Mouse (Mus musculus) T-helper 2 cell (primary cell): ENCODE data around the gene Nrp2.

Source experiments
- in situ Hi-C: fragments of 300-600 bp; cut with MboI, MseI; formaldehyde crosslinking; loops from one replicate; pipeline ENCODE4 v1.15.1; 2025; ENCODE audit warnings: high pct_unique_total_duplicates

The Nrp2 gene

DNA sequence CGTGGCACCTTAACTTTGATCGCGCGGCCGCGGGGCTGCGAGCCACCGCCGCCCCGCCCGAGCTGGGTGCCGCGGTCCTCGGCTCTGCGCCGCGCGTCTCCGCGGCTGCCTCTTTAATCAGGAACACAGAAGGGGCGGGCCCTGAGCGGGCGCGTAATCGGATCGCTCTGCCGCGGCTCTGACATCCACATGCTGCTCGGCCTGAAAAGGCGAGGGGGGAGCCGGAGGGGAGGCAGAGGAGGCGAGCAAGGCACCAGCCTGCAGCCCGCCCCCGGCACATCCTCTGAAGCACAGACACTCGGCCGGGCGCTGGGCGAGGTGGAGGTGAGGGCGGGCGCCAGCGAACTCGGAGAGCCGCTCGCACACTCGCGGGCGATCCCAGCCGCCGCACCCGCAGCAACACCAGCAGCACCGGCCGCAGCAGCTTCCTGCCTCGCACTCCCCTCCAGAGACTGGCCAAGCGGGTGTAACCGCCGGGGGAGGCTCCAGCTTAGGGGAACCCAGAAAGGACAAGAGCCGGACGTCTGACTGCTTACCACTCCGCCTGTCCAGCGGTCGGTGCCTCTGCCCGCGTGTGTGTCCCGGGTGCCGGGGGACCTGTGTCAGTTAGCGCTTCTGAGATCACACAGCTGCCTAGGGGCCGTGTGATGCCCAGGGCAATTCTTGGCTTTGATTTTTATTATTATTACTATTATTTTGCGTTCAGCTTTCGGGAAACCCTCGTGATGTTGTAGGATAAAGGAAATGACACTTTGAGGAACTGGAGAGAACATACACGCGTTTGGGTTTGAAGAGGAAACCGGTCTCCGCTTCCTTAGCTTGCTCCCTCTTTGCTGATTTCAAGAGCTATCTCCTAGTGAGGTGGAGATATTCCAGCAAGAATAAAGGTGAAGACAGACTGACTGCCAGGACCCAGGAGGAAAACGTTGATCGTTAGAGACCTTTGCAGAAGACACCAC is at the start of gene Nrp2:
Gene Nrp2 (plus strand): TSS at position 128 of the 959 bp plus-strand sequence.
- in situ Hi-C loops = loop anchor here (10.0 kb wide), 2 partner anchors 1329 to 1569 kb away; no protein-coding TSS in a partner anchor

DNA sequence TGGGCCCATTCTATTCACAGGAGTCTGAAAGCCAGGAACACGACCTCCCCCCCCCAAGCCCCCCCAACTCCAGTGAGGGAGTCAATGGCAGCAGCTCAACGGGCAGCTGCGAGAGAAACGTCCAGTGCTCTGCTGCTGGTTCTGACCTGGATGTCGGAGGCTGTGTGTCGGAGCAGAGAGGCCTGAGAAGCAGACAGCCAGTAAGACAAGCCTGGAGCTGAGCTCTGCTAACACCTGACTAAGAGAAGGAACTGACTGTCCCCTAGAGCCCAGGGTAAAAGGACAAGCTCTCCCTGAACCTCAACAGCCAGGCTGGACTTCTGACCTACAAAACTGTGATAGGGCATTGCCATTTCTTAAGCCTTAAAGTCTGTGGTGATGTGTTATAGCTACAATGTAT is 48.6 kb upstream of the Nrp2 start:
- in situ Hi-C loops = loop anchor here (10.0 kb wide), 1 partner anchor 490 kb away; no protein-coding TSS in a partner anchor

DNA sequence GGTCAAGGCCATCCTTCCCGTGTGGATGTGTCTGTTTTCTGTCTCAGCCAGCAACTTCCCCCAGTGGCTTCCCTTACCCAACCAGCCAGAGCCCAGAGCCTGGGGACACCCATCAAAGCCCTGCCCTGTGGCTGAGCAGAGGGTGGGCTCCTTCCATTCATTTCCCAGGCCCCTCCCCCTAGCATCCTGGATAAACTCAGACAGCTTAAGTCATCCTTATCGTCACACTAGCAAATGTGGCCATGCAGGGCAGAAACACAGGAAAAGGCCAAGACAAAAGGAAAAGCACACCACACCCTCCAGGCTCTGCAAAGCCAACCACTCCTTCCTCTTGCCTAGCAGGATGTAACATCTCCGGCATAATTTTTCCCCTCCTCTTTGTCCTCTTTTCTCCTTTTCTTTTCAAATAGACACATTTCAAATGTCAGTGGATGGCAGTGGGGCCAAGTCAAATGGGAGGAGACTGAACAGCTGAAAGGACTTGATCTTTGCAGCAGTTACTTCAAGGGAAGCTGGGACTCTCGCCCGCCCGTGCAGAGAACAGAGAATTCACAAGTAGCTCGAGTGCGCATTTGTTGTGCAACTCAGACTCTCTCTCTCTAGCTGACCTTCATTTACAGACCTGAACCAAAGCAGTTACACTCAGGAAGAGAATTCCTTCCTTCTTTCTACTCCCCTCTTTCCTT is 38.0 kb upstream of the Nrp2 start:
- in situ Hi-C loops = no loop called here

DNA sequence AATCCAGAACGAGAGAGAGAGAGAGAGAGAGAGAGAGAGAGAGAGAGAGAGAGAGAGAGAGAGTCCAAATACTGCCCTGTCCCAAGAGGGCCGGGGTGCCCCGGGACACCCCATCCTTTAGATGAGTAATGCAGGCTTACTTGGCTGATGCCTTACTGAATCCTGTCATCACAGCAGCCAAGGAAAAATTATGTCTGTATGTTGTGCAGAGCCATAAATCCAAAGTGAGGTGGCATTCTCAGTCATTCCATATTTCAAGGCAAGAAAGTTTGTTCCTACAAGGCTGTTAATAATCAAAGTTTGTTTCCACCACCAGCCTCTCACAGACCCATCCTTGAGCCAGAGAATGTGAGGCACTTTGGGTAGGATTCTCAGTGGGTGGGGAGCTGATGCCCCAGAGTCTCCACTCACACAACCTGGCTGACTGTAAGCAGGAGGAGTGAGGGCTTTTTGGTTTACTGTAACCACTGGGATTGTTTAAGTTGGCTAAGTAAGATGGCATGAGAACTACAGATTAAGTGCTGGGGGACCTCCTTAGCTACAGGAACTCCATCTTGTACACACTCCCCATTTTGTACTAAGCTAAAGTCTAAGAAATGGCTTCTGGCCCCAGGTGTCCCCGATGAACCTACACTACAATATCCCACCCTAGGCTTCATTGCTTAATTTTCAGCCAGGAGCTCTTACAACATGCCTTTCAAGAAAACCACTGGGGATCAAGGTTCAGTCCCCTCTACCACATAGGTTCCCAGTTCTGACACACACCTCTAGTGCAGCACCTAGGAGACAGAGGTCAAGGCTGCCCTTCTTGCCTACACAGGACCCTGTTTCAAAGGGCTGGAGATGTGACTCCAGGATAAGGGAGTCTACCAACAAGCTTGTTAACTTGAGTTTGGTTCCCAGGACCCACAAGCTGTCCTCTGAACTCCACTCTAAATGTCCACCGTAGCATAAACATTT is 37.0 kb upstream of the Nrp2 start:
- in situ Hi-C loops = no loop called here

DNA sequence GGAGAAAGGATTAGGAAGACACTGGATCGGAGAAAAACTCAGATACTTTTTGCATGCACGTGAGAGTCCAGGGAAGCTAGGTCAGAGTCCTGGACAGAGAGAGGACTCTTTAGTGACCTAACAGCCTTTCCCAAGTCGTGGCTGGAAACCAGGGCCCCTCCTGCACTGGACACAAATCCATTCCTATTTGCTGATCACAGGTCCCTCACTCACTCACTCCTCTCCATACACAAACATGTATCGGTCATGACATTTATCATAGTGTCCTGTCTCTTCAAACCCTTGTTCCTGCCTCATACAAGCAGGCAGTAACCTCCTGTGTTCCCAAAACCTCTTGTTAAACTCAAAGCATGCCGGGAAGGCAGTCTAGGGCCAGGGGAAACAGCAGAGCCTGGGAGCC is 36.3 kb upstream of the Nrp2 start:
- in situ Hi-C loops = no loop called here

DNA sequence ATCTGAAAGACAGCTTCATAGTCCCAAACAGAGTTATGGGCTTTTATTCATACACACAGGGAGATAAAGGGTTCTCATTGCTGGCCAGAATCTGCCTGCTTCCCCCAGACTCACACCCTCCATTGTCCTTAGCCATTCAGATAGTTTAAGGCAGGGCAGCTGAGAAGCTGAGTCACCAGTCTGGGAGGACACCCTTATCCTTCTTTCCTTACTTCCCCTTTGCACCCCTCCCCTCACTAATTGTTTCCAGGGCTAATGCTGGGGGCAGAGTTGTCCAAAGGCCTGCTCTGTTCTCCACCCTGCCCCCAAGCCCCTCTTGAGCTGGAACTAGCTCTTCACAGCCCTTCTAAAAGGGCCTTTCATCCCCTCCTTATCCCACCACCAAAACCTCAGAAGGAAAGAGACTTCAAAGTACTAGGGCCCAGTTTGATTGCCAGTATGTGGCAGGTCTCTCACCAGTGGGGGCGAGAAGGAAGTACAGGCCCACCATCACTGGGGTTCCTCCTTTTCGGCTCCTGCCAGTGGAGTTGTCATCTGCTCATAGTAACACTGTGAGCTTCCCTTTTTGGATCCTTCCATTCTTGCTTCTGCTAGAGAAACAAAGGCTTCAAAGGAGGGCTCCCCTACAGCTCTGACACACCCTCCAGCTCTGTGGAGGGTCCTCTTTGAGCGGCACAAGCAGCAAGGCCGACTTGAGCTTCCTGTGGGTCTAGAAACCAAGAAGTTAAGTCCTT is 24.3 kb upstream of the Nrp2 start:
- in situ Hi-C loops = no loop called here

DNA sequence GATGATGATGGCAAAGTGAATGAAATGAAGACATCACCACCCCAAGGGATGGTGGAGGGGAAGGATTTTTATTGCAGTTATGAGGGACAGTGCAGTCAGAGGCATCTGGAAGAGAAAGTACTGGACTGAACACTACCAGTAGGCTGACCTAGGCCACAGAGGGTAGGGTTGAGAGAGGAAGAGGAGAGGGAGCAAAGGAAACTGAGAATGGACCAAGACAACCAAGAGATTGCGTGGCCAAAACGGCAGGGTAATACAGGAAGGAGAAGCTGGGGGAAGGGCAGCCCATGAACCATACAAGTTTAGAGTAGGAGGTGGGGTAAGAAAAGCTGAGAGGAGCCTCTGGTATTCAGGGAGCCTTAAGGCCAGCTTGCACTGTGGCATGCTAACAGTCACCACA is 23.6 kb upstream of the Nrp2 start:
- in situ Hi-C loops = no loop called here

DNA sequence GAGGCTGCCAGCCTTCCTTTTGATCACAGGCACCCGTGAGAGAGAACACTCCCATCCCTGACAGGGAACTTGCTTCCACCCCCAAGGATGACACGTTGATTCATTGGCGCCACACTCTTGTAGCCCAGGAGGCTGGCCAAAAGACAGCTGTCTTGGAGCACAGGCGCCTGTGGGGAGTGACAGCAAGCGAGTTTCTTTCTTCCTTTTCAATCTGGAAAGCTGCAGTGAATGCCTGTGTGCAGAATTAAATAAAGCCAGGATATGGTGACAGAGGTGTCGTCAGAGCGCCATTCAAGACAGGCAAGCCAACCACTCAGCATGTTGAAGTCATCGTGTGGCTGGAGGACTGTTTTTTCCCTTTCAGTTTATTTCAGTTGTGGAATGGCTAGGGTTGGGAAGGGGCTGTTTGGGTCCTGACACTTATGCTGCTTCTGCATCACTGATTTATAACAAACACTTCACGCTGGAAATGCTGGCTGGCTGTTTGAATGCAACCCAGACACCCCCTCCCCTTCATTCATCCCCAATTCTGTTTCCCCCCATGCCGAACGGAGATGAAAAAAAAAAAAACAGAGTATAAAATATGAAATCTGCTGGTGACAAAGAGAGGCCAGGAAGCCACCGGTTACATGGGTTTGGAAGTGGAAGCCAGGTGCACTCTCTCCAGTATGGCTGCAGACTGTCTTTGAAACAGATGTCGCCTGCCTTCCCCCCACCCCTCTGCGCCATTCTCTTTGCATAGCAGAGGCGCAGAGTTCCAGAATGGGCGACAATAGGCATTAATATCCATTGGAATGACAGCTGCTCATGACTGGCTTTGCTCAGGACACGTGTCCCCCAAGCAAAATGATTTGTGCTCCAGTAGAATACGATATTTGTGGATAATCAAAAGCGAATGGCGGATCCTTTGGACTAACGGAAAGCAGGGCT is 20.4 kb upstream of the Nrp2 start:
- in situ Hi-C loops = no loop called here

DNA sequence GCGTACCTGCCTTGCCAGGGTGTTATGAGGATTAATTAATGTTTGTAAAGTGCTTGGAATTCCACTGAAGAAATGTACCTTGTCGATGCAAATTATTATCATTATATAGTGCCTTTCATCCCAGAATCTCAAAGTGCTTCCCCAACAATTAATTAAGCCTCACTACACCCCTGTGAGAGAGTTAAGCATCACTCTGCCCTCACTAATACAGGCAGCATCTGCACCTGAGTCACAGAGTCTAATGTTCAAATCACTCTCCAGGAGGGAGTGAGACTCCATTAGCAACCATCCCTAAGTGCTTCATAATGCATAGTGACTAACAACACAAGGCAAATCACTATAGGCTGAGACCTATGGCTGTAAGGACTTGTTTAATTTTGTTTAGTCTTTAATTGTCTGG is 19.6 kb upstream of the Nrp2 start:
- in situ Hi-C loops = no loop called here

DNA sequence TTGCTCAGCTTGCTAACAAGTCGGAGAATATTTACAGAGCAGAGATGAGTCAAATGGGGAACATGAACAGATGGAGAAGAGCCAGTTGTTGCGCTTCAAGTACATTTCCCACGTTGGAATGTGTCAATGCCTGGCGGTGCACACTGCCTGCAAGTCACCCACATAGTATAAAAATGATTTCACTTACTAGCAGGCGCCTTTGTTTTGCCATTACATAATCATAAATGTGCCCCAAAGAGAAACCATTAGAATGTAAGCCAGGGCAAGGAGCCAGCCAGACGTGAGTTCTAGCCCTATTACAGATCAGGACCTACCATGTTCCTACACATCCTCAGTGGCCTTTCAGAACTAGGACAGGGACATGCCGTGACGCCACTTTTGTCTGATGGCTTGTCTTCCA is 15.6 kb upstream of the Nrp2 start:
- in situ Hi-C loops = no loop called here

DNA sequence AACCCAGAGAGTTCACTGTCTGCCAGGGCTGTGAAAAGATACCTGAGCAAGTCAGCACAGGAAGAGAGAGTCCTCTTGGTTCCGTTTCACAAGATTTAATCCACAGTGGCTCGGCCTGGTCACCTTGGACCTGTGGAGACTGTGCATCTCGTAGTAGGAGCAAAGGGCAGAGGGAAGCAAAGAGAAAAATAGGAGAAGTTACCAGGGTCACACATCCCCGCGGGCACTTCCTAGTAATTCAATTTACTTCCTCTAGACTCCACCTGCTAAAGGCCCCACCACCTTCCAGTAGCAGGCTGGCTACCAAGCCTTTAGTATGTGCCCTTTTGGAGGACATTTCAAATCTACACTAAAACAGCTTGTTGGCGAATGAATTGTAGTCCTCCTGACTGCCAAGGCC is 11.9 kb upstream of the Nrp2 start:
- in situ Hi-C loops = no loop called here

DNA sequence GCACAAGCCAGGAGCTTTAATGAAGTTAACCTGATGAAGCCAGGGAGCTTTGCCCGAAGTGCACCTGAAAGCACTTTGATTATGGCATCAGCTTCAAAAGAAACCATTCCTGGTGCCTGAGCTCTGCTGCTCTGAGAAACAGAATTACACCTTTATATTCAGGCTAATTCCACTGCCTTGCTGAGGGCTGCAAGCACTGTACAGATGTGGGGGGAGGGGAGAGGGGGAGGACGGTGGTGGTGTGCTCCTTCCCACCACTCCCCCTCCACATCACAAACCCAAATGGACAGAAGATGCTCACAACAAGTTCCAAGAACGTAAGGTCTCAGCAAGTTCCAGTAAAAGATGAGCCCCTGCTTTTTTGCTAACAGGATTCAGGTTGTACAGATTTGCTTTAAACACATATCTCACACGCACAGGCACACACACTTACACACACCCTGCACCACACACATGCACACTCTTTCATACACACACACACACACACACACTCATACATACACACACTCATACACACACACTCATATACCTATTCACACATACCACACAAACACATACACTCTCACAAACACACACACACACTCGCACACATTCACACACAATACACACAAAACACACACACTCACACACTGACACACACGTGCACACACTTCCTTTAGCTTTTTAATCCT is 6.6 kb upstream of the Nrp2 start:
- in situ Hi-C loops = no loop called here

DNA sequence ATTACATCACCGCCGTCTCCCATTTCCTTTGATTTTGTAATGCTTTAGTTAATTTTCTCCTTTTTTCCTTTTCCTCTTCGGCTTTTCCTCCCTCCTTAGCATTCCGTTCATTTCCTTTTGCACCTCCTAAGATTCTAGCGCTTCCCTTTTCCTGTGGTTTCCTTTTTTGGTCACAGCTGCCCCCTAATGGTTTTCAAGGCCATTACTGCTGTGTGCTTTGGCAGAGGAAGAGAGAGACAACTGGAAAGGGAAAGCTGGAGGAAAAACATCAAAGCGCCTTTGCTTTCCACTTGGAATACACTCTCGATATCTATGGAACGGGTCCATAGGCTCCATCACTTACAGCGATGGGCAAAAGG is 6.1 kb upstream of the Nrp2 start:
- in situ Hi-C loops = no loop called here

DNA sequence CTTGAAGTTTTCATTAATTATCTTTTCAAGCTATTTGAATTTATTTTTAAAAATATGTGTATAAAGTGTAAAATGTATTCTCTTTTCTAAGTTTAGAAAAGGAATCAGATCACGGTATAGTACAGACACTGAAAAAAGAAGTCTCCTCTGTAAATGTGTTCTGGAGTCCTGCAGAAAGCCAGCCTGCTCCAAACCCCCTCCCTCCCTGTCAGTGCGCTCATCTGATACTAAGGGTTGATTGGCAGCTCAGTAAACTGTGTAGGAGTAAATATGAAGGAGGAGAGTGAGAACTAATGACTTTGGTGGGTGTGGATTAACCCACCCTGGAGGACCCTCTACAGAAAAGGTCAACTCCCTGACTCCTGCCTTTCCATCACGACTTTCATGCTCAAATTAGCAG is 5.7 kb upstream of the Nrp2 start:
- in situ Hi-C loops = no loop called here

DNA sequence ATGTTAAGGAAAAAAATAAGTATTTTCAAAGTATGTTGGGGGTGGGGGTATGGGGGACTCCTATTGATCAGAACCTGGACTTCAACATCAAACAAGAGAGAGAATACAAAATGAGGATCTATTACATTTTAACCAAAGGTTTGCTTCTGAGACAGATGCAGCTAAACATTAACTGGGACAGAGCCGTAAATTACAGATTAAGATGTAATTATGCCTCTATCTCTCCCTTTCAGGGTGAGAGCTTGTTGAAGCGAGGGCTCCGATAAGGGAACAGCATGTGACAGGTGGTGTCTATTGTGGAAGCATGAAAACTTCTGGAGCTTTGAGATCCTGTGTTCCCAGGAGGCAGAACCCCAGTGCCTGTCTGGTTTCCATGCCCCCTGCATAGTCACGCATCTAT is 3.3 kb upstream of the Nrp2 start:
- in situ Hi-C loops = loop anchor here (10.0 kb wide), 2 partner anchors 1325 to 1565 kb away; no protein-coding TSS in a partner anchor

DNA sequence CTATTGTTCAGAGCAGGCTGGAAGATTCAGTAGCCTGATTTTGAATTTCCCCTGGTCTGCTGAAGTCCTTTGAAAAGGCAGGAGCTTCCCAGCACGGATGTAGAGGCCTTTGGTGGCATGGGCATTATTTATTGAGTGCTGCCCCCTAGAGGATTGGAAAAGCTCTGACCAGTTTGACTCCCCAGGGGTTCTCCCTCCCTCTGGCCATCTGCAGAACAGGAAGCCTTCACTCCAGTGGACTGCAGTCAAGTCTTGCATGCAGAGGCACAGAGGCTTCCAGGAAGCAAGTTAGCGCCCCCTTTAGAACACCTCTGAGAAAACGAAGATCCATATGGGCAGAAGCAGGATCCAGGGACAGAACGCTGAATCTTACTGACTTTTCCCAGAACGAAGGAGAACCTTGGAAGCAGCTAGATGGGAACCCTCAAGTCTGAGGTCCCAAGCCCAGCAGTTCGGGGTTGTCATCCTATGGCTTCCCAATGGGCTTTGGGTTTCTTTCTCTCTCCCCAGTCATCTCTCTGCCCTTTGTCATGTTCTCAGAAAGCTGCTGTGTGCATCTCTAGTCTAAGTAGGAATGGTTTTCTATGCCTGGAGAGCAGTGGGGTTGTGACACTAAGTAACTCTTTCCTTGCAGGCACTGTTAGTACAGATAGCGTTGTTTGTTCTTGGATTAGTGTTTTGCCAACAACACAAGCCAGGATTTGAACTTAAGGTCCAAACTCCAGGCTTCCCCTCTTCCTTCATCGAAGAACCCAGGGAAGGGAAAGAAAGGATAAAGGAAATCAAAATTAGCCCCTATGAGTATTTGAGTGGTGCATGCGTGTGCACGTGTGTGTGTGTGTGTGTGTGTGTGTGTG is 1.8 kb upstream of the Nrp2 start:
- in situ Hi-C loops = loop anchor here (10.0 kb wide), 2 partner anchors 1326 to 1566 kb away; no protein-coding TSS in a partner anchor

DNA sequence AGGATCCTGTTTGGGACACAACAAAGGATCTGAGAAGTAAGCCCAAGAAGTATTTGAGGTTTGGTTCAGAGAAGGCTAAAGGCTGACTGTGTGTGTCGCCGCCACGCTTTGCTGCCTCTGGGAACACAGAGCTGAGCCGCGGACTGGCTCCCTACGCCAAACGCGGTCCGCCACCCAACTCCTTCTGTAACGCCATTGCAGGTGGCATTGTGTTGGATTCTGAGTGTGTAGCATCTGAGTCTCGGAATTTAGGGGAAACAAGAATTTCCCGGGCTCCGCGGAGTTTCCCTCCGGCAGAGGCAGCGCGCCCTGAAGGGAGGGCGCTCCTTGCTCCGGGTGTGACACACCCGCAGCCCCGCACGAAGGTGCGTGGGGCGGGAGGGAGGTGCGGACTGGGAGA is 342 bp upstream of the Nrp2 start:
- in situ Hi-C loops = loop anchor here (10.0 kb wide), 2 partner anchors 1328 to 1568 kb away; no protein-coding TSS in a partner anchor
